Mouse (Mus musculus): Measurements from ENCODE around the gene Scarf1. TPM values are rescaled to one million over a fixed set of nuclear protein-coding genes. Genes with fewer than 3 reads are reported as not detected.

Scarf1 gene
- polyA plus RNA-seq, 1 experiment, result not detected

DNA sequence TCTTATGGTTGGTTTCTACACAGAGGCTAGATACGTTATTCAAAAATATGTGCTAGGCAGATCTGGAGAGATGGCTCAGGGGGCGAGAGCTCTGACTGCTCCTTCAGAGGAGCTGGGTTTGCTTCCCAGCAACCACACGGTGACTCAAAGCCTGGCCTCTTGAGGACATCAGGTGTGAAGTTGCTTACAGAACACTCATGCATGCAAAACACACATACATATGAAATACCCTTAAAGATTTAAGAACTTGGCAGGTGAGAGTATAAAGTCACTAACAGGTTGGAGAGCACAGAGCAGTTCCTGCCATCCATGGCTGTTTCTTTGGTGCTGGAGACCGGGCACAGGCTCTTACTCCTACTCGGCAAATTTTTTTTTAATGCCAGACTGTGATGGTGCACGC is 13.6 kb downstream of the Scarf1 start:
- H3K27ac ChIP-seq (ENCODE audit: insufficient read depth, low read length), result no peak overlapping the region
- TF ChIP-seq POLR2A (IDR thresholded peaks at IDR 0.05; ENCODE audit: low read depth, low read length) (no peak), CTCF (IDR thresholded peaks at IDR 0.05; ENCODE audit: borderline replicate concordance, insufficient read depth, low read length) (no peak)
- no peak overlapping the region for H3K4me3 ChIP-seq (ENCODE audit: insufficient read depth, low read length)
- H3K4me1 ChIP-seq (ENCODE audit: control insufficient read depth, insufficient read depth, low read length), result no peaks in the 10 kb centered on the region

GRCm38 (mm10) chr11:75529771-75530170 is 16.4 kb downstream of the Scarf1 start:
- Histone ChIP-seq H3K27ac (ENCODE audit: insufficient read depth, low read length) (no peak overlapping the region), H3K4me3 (ENCODE audit: insufficient read depth, low read length) (no peak overlapping the region), H3K4me1 (ENCODE audit: control insufficient read depth, insufficient read depth, low read length) (no peaks in the 10 kb centered on the region)
- no peak for TF ChIP-seq CTCF (IDR thresholded peaks at IDR 0.05; ENCODE audit: borderline replicate concordance, insufficient read depth, low read length)
- TF ChIP-seq POLR2A (IDR thresholded peaks at IDR 0.05; ENCODE audit: low read depth, low read length), result no peak

DNA sequence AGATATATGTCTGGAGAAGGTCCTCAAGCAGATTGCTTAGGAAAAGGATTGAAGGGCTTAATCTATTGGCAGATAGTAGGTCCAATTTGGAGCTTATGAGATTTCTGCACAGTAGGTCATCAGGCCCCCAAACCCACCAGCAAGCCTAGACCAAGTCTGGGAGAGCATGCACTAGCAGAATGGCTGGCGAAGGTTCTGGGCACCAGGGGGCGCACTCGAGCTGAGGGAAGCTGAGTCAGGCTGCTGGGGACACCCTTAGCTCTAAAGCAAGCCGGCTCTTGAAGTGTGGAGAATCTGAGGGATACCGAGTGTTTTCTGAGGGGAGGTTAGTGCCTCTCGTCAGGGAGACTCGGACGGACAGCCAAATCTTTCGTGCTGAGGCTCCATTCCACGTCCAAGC is 17.0 kb downstream of the Scarf1 start:
- no peaks in the 10 kb centered on the region for H3K4me1 ChIP-seq (ENCODE audit: control insufficient read depth, insufficient read depth, low read length)
- TF ChIP-seq POLR2A (IDR thresholded peaks at IDR 0.05; ENCODE audit: low read depth, low read length), result no peak
- peak; percentile 92 for TF ChIP-seq CTCF (IDR thresholded peaks at IDR 0.05; ENCODE audit: borderline replicate concordance, insufficient read depth, low read length)
- no peak overlapping the region for H3K27ac ChIP-seq (ENCODE audit: insufficient read depth, low read length)
- H3K4me3 ChIP-seq (ENCODE audit: insufficient read depth, low read length), result peak overlapping the region; percentile 68

DNA sequence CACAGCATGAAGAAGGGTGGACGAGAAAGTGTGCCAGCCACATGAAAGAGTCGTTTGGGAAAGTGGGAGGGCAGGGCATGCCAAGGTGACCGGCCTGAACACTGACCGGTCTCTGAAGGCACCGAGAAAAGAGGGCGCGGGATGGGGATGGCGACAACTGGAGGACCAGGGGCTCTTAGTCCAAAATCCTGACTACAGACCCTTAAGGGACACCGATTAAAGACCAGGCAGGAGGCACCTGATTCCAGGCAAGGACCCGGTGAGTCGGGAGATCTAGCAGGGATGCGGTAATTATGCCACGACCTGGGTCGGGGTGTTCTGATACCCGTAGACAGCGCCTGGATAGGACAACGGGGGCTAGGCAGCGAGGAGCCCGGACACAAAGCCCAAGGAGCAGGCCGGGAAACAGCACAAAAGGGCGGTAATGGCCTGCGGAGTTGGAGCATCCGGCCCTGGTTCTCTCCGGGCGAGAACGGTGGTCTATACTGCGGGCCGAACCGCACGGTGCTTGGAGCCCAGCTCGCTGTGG is 17.6 kb downstream of the Scarf1 start:
- Histone ChIP-seq H3K4me3 (ENCODE audit: insufficient read depth, low read length) (peak overlapping the region; percentile 68), H3K27ac (ENCODE audit: insufficient read depth, low read length) (peak overlapping the region; percentile 4; the same call in 1 of the 2 replicates), H3K4me1 (ENCODE audit: control insufficient read depth, insufficient read depth, low read length) (no peaks in the 10 kb centered on the region)
- TF ChIP-seq CTCF (IDR thresholded peaks at IDR 0.05; ENCODE audit: borderline replicate concordance, insufficient read depth, low read length) (no peak), POLR2A (IDR thresholded peaks at IDR 0.05; ENCODE audit: low read depth, low read length) (0 out of 2 replicates have a peak, but pooled peaks have one; percentile 15)

- peak within 1 kb of the TSS; percentile 85 for H3K4me3 ChIP-seq (ENCODE audit: insufficient read depth, low read length)
- H3K27ac ChIP-seq (ENCODE audit: insufficient read depth, low read length), result peak within 1 kb of the TSS; percentile 39
- TF ChIP-seq POLR2A (IDR thresholded peaks at IDR 0.05; ENCODE audit: low read depth, low read length) (no peak), CTCF (IDR thresholded peaks at IDR 0.05; ENCODE audit: borderline replicate concordance, insufficient read depth, low read length) (no peak)
- H3K4me1 ChIP-seq (ENCODE audit: control insufficient read depth, insufficient read depth, low read length), result no peaks in the 10 kb centered on the region
Observed at GRCm38 (mm10) chr11:75531469-75532242, 18.3 kb downstream of the Scarf1 start, which contains the start of gene Slc43a2. Gene Slc43a2, plus strand, starts transcription at chr11:75531694.

GRCm38 (mm10) chr11:75532340-75533277 is 19.3 kb downstream of the Scarf1 start:
- TF ChIP-seq POLR2A (IDR thresholded peaks at IDR 0.05; ENCODE audit: low read depth, low read length), result no peak
- no peak for TF ChIP-seq CTCF (IDR thresholded peaks at IDR 0.05; ENCODE audit: borderline replicate concordance, insufficient read depth, low read length)
- peak overlapping the region; percentile 33 for H3K4me3 ChIP-seq (ENCODE audit: insufficient read depth, low read length)
- no peak overlapping the region for H3K27ac ChIP-seq (ENCODE audit: insufficient read depth, low read length)
- no peaks in the 10 kb centered on the region for H3K4me1 ChIP-seq (ENCODE audit: control insufficient read depth, insufficient read depth, low read length)

DNA sequence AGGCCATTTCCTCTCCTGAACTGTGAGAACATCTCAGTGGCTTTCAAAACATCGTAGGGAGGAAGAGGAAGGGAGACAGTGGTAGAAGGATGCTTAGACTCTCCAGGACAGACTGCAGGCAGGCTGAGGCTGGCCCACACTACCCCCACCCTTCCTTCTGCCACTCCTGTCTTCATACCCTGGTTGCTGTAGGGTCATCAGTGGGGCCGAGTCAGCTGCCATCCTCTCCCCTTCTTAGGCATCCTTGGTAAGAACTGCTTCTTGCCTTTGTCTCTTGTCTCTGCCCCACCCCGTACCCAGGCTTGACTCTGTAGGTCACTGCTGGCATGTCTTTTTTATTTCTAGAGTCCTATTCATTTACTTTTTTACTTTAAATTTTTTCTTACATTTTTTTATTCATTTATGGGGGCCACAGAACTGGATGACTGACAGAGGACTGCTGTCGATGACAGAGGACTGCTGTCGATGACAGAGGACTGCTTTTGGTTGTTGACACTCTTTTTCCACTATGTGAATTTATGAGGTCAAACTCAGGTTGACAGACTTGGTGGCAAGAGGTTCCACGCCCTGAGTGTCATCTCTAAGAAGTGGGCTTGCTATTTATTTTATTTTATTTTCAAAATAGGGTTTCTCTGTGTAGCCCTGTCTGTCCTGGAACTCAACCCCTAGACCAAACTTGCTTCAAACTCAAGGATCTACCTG is 20.1 kb downstream of the Scarf1 start:
- H3K27ac ChIP-seq (ENCODE audit: insufficient read depth, low read length), result no peak overlapping the region
- no peak overlapping the region for H3K4me3 ChIP-seq (ENCODE audit: insufficient read depth, low read length)

DNA sequence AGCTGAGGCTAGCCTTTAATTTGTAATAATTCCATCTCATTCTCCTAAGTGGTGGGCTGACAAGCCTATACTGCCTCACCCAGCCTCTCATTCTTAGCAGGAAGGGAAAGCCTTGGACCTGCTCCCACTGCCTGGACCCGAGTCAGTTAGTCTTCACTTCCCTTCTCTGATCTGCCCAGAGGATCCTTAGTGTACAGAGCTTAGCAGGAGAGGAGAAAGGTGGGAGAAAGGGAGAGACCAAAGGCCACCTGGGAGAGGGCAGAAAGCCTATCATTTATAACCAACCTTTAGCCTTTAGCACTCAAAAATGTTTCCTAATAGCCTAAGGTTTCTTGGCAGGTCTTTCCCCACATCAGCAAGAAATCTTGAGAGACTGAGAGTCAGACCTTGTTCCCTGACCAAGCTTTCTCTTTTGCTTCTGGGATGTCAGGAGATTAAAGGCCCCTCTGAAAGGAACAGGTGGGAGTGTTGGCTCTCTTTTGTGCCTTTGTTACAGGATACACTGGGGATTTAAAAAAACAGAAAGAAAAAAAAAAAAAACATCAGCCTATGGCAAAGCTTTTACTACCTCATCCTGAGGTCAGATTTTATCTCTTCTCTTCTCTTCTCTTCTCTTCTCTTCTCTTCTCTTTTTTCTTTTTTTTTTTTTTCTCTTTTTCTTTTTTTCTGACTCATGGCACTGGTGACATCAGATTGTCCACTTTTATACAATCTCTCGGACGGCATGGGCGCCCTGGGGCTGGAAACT is 21.1 kb downstream of the Scarf1 start:
- Histone ChIP-seq H3K27ac (ENCODE audit: insufficient read depth, low read length) (no peak overlapping the region), H3K4me3 (ENCODE audit: insufficient read depth, low read length) (no peak overlapping the region), H3K4me1 (ENCODE audit: control insufficient read depth, insufficient read depth, low read length) (no peaks in the 10 kb centered on the region)
- no peak for TF ChIP-seq CTCF (IDR thresholded peaks at IDR 0.05; ENCODE audit: borderline replicate concordance, insufficient read depth, low read length)
- no peak for TF ChIP-seq POLR2A (IDR thresholded peaks at IDR 0.05; ENCODE audit: low read depth, low read length)

More for the DNA sequence above, 20.1 kb downstream of the Scarf1 start:
- no peaks in the 10 kb centered on the region for H3K4me1 ChIP-seq (ENCODE audit: control insufficient read depth, insufficient read depth, low read length)
- TF ChIP-seq CTCF (IDR thresholded peaks at IDR 0.05; ENCODE audit: borderline replicate concordance, insufficient read depth, low read length) (no peak), POLR2A (IDR thresholded peaks at IDR 0.05; ENCODE audit: low read depth, low read length) (no peak)

Data from embryonic fibroblast, embryonic 13.5 days (primary cell).